Mouse (Mus musculus): ENCODE measurements around the gene Hdac8. TPM values are rescaled to one million over a fixed set of nuclear protein-coding genes. Genes with fewer than 3 reads are reported as not detected.

Hdac8 gene
- polyA plus RNA-seq, 1 experiment: 14.4 TPM

DNA sequence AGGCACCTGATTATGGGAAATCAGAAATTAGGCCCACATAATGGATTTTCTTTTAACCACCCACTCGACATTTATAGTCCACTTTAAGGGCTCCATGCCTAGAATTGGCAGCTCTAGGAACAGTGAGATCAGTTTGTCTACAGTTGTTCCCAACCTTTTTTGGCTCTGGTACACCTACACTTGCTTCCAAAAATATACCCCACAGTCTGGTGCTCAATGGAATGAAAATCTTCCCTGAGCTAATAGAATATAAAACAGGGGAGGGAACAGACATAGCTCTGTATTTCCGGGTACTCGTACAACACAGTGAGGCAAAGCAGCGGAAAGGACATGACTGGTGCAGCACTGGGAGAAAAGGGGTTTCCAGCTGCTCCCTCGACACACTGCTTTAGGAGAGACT is 29.6 kb downstream of the Hdac8 start:
- no peak for TF ChIP-seq POLR2A (IDR thresholded peaks at IDR 0.05; ENCODE audit: extremely low read depth, insufficient read depth, low read length)
- no peak for TF ChIP-seq CTCF (IDR thresholded peaks at IDR 0.05; ENCODE audit: extremely low read depth, insufficient read depth, low read length)
- Histone ChIP-seq H3K4me3 (ENCODE audit: insufficient read depth, low read length) (no peak overlapping the region), H3K4me1 (ENCODE audit: control insufficient read depth, insufficient read depth, low read length) (no peaks in the 10 kb centered on the region), H3K27ac (ENCODE audit: insufficient read depth, low read length) (no peak overlapping the region)

DNA sequence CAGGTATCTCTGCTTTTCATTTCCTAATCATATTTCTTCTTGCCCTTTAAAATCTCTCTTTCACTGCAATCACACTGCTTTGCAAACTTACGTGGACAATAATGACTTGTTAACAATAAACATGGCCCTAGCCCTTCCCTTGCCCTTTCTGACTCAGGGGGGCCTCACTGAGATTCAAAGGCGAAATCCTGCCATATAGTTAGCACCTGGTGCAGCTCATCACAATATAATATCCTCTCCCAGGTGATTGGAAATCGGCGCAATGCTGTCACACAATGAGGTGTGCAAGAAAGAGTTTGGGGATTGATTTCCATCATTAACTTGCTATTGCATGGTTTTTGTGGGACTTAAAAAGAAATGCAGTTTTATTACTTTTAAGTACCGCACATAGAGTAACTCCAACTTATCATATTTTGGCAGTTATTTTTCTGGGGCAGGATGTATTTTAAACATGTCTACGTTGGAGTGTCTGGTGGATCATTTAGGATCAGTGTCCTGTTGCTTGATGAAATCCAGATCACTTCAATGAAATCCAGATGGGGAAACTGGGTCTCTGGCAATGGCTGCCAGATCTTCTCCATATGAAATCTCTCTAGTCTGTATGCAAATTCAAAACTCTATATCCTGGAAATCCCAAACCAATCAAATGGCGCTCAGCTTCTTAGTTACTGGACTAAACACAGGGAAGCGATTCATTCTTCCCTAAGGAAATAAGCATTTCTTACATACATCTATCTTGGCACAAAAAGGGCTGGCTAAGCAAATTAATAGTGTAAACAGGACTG is 86.6 kb downstream of the Hdac8 start:
- H3K27ac ChIP-seq (ENCODE audit: insufficient read depth, low read length): no peak overlapping the region
- H3K4me1 ChIP-seq (ENCODE audit: control insufficient read depth, insufficient read depth, low read length): no peaks in the 10 kb centered on the region; the same call in 1 of the 2 replicates
- no peak for TF ChIP-seq CTCF (IDR thresholded peaks at IDR 0.05; ENCODE audit: extremely low read depth, insufficient read depth, low read length)
- no peak for TF ChIP-seq POLR2A (IDR thresholded peaks at IDR 0.05; ENCODE audit: extremely low read depth, insufficient read depth, low read length)
- H3K4me3 ChIP-seq (ENCODE audit: insufficient read depth, low read length): no peak overlapping the region

DNA sequence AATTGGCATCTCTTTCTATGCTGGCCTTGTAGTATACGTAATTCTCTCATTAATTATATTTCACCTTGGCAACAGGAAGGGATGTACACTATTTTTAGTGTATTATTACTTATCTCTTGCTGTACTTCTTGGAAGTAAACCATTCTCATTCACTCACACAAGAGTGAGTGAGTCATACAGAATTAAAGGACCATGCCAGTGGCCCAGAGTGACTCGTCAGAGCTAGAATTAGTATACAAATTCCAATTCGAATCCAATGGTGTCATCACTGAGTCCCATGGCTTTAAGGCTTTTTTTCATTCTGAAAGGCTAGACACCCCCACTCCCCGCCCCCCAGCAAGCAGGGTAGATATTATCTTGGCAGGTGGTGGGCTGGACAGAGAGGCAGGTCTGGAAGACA is 88.2 kb downstream of the Hdac8 start:
- H3K4me1 ChIP-seq (ENCODE audit: control insufficient read depth, insufficient read depth, low read length): no peaks in the 10 kb centered on the region; the same call in 1 of the 2 replicates
- no peak for TF ChIP-seq POLR2A (IDR thresholded peaks at IDR 0.05; ENCODE audit: extremely low read depth, insufficient read depth, low read length)
- TF ChIP-seq CTCF (IDR thresholded peaks at IDR 0.05; ENCODE audit: extremely low read depth, insufficient read depth, low read length): no peak
- H3K4me3 ChIP-seq (ENCODE audit: insufficient read depth, low read length): no peak overlapping the region
- H3K27ac ChIP-seq (ENCODE audit: insufficient read depth, low read length): no peak overlapping the region

DNA sequence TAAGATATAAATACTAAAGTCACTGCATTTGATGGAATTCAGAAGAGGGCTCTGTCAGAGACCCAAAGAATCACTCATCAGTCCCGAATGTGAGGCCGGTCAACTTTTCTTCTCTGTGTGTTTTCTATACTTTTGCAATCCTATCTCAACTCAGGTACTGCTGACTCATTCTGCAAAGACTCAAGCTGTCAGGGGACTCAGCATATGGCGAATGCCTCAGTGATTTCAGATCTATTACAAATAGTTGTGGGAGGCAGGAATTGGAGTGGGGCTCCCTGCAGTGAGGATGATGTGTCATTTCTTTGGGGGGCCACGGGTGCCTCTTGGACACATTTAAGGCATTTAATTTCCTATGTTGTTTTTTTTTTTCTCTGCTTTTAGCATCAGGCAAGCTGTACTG is 88.8 kb downstream of the Hdac8 start:
- no peak overlapping the region for H3K4me3 ChIP-seq (ENCODE audit: insufficient read depth, low read length)
- no peak overlapping the region for H3K27ac ChIP-seq (ENCODE audit: insufficient read depth, low read length)
- no peak for TF ChIP-seq CTCF (IDR thresholded peaks at IDR 0.05; ENCODE audit: extremely low read depth, insufficient read depth, low read length)
- TF ChIP-seq POLR2A (IDR thresholded peaks at IDR 0.05; ENCODE audit: extremely low read depth, insufficient read depth, low read length): no peak
- no peaks in the 10 kb centered on the region; the same call in 1 of the 2 replicates for H3K4me1 ChIP-seq (ENCODE audit: control insufficient read depth, insufficient read depth, low read length)

DNA sequence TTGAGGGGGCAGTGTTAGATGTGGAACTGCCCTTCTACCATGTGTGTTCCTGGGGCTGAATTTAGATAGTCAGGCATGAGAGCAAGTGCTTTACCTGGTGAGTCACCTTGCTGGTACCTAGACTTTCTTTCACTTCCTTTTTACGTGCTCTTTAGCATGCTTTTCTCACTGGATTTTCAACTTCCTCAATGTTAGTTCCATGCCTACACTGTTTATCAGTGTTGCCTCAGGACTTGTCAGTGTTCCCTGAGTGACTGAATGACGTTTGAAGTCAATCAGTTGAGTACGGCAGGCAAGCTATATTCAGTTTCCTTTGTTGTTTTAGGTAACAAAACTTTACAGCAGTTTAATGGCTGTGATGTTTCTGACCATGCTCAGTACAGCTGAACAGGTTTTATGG is 120.4 kb downstream of the Hdac8 start:
- Histone ChIP-seq H3K4me3 (ENCODE audit: insufficient read depth, low read length) (no peak overlapping the region), H3K27ac (ENCODE audit: insufficient read depth, low read length) (no peak overlapping the region), H3K4me1 (ENCODE audit: control insufficient read depth, insufficient read depth, low read length) (no peaks in the 10 kb centered on the region)
- TF ChIP-seq POLR2A (IDR thresholded peaks at IDR 0.05; ENCODE audit: extremely low read depth, insufficient read depth, low read length) (no peak), CTCF (IDR thresholded peaks at IDR 0.05; ENCODE audit: extremely low read depth, insufficient read depth, low read length) (no peak)

DNA sequence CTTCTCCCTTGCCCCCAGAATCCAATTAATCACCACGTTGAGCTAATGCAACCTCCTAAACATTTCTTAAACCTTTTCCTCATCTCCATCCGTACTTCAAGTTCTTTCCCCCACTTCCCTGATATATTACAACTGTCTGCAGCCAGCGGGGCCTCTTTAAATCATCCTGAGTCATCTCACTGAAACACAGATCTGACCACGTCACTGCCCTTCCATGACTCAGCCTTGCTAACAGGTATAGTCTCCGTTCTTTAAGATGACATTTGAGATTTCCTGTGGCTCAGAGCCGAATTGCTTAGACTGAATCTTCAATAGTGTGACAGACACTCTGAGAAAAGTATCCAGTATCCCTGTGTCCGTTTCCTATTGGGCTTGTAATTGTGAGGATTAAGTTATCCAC is 122.0 kb downstream of the Hdac8 start:
- H3K27ac ChIP-seq (ENCODE audit: insufficient read depth, low read length): no peak overlapping the region
- TF ChIP-seq POLR2A (IDR thresholded peaks at IDR 0.05; ENCODE audit: extremely low read depth, insufficient read depth, low read length) (no peak), CTCF (IDR thresholded peaks at IDR 0.05; ENCODE audit: extremely low read depth, insufficient read depth, low read length) (no peak)
- no peaks in the 10 kb centered on the region for H3K4me1 ChIP-seq (ENCODE audit: control insufficient read depth, insufficient read depth, low read length)
- H3K4me3 ChIP-seq (ENCODE audit: insufficient read depth, low read length): no peak overlapping the region

DNA sequence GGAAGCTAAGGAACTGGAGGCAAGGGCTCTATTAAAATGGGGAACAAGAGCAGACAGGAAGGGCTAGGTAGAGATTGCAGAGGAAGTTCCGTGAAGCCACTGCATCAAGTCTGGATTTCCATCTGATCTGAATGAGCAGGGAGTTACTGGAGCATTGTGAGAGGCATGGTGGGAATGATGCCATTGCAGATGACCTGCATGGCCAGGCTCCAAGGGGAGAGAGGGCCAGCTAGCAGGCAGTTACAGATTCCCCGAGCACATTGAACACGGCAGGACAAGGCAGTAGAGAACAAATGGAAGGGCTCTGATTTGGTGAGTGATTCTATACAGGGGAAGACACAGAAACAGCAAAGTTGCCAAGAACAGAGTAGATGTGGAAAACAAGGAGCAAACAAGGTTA is 138.6 kb downstream of the Hdac8 start:
- no peak overlapping the region for H3K27ac ChIP-seq (ENCODE audit: insufficient read depth, low read length)
- no peak for TF ChIP-seq CTCF (IDR thresholded peaks at IDR 0.05; ENCODE audit: extremely low read depth, insufficient read depth, low read length)
- TF ChIP-seq POLR2A (IDR thresholded peaks at IDR 0.05; ENCODE audit: extremely low read depth, insufficient read depth, low read length): no peak
- no peaks in the 10 kb centered on the region for H3K4me1 ChIP-seq (ENCODE audit: control insufficient read depth, insufficient read depth, low read length)
- H3K4me3 ChIP-seq (ENCODE audit: insufficient read depth, low read length): no peak overlapping the region

DNA sequence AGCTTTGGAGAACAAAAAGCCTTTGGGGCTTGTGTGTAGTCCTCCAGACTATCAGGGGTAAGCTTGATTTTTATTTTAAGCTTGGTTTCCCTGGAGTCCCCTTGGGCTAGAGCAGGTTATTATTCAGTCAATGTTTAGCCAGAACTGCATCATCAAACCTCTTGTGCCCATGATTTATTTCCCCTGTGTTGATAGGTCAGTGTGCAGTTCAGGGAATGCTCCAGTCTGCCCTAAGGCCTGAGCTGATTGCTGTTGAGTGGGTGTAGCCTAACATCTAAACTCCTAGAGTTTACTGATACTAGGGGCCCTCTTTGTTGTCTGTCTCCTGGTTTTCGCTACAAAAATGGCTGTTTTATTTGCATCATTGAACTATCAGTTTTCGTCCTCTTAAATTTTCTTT is 142.9 kb downstream of the Hdac8 start:
- Histone ChIP-seq H3K4me1 (ENCODE audit: control insufficient read depth, insufficient read depth, low read length) (no peaks in the 10 kb centered on the region), H3K4me3 (ENCODE audit: insufficient read depth, low read length) (no peak overlapping the region), H3K27ac (ENCODE audit: insufficient read depth, low read length) (no peak overlapping the region)
- no peak for TF ChIP-seq POLR2A (IDR thresholded peaks at IDR 0.05; ENCODE audit: extremely low read depth, insufficient read depth, low read length)
- no peak for TF ChIP-seq CTCF (IDR thresholded peaks at IDR 0.05; ENCODE audit: extremely low read depth, insufficient read depth, low read length)

DNA sequence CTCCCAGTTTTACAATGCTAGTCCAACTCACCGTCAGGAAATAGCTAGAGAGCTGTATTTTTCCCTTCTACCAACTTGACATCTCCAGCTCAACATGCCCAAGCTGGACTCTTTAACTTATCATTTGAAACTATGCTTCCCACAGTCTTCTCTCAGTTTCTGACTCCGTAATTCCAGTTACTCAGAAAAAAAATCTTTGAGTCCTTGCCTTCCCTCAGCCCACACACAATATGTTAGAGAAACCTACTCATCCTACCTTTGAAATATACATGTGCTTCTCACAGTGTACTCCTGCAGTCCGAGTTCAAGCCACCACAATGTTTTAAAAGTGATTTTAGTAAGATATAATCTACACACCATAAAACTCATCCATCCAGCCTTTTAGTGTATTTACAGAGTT is 151.7 kb downstream of the Hdac8 start:
- TF ChIP-seq POLR2A (IDR thresholded peaks at IDR 0.05; ENCODE audit: extremely low read depth, insufficient read depth, low read length): no peak
- TF ChIP-seq CTCF (IDR thresholded peaks at IDR 0.05; ENCODE audit: extremely low read depth, insufficient read depth, low read length): no peak

More for the DNA sequence above, 151.7 kb downstream of the Hdac8 start:
- no peaks in the 10 kb centered on the region for H3K4me1 ChIP-seq (ENCODE audit: control insufficient read depth, insufficient read depth, low read length)
- no peak overlapping the region for H3K27ac ChIP-seq (ENCODE audit: insufficient read depth, low read length)
- H3K4me3 ChIP-seq (ENCODE audit: insufficient read depth, low read length): no peak overlapping the region

Measured in cortical plate, adult 2 months (tissue).